Mouse (Mus musculus): ENCODE results near the gene Stk33.
"Not testable (repeated sequence)": the region's sequence is repeated elsewhere in the genome, so short reads cannot be mapped to it uniquely, and the experiment has no call there.

Gene Stk33

GRCm38 (mm10) chr7:109438781-109439591, at the start of gene Stk33:
Stk33 (minus strand) TSS chr7:109439081.
- DNase-seq (ENCODE audit: low spot score): no peak

GRCm38 (mm10) chr7:109484221-109484620, 45.3 kb upstream of the Stk33 start:
- no peak for DNase-seq (ENCODE audit: low spot score)

DNA sequence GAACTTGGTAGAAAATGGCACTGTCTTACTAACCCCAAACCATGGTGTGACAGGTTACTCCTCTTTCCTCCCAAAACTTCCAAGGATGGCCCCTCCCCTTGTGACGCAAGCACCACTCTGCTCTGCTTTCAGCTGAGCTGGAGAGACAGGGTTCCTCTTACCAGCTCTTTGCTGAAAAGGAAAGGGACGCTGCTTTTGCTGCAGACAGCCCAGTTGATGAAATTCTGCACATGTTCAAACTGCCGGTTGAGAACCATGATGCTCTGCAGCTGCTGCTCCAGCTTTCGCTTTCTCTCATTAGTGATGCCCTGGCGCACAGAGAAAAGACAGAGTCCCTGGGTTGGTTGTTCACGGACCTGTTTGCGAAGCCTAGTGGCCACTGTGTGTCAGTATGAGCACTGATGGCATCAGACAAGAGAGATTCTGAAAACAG, 41.9 kb upstream of the Stk33 start:
- DNase-seq (ENCODE audit: low spot score): no peak

GRCm38 (mm10) chr7:109477926-109478325, 39.0 kb upstream of the Stk33 start:
- no peak for DNase-seq (ENCODE audit: low spot score)

DNA sequence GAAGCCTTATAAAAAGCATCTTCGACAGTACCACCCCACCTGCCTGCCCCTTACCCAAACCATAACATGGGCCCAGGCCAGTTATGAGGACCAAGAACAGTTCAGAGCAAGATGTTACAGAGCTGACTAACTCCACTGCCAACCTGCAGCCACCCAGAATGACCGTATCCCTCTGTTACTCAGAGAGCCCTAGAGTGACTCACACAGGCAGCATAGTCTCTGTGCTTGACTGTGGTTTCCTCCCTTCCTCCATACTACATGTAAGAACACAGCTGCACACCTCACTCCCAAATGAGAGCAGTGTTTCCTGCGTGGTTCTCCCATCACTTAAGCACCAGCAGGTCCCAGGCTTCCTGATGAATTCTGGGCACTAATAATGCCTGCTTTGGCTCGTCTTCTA, 31.8 kb upstream of the Stk33 start:
- DNase-seq (ENCODE audit: low spot score): no peak

DNA sequence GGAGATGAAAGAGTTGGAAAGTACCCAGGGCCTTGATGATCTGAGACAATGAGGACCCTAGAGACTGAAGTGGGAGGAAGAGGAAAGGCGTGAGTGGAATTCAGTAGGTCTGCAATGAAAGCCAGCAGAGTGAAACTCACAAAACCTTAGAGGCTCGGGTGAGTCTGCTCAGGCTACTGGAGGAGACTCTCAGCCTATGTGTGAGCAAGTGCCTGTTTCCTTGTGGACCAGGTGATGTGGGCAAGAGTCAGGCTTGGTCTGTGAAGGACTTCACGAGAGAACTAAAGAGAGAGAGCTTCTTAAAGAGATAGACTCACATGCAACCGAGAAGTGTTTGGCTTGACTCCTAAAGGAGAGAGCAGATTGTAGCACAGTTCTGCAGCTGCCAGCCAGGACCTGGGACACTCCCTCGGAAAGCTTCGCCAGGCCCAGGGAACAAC, 29.4 kb upstream of the Stk33 start:
- no peak for DNase-seq (ENCODE audit: low spot score)

- DNase-seq (ENCODE audit: low spot score): no peak
Observed at GRCm38 (mm10) chr7:109467591-109467990, 28.7 kb upstream of the Stk33 start.

DNA sequence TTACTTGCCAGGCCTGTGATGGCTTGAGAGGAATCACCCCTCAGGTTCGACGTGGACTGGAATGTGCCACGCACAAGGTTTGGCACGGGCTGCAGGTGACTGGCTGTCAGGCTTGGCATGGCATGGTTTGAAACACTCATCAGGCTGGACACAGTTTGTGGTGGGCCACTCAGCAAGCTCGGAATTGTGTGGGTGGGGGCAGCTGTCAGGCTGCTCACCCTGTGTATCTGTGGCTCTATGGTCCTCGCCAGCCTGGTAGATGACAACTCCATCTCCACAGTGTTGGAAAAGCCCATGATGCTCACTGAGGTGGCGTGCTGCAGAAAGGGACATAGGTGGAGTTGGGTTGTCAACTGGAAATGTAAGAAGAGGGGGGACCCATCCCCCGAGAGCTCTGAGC, 21.8 kb upstream of the Stk33 start:
- DNase-seq (ENCODE audit: low spot score): no peak

- DNase-seq (ENCODE audit: low spot score): no peak
Observed at GRCm38 (mm10) chr7:109456563-109456962, 17.7 kb upstream of the Stk33 start.

- no peak for DNase-seq (ENCODE audit: low spot score)
Observed at GRCm38 (mm10) chr7:109455748-109456147, 16.9 kb upstream of the Stk33 start.

DNA sequence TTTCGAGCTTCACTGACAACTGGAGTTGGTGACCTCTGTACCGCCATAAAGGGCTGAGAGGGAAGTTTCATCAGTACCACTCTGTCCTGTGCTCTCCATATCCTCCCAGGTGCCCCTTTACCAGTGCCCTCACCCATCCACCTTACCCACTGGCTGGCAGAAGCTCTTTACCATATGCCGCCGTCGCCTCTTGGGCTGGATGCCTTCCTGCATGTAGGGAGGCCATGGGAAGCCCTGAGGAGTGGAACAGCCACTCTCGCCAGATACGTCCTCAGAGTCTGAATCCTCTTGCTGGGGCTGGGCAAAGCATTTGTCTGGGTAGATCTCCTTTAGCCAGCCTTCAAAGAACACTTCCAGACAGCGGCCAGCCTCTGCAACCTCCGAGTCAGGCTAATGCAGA, 16.0 kb upstream of the Stk33 start:
- DNase-seq (ENCODE audit: low spot score): no peak

DNA sequence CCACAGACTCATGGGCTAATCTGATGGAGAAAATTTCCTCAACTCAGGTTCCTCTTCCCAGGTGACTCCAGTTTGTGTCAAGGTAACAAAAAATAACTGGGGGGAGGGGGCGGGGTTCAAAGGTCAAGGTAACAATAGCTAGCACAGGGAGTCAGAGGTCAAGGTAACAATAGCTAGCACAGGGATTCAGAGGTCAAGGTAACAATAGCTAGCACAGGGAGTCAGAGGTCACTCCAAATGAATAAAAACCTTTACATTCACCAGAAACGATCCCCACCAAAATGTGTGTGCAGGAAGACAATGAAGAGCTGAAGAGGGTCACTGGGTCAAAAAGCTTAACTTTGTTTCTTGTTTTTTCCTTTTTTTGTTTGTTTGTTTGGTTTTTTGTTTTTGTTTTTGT, 9.2 kb upstream of the Stk33 start:
- DNase-seq (ENCODE audit: low spot score): no peak

- DNase-seq (ENCODE audit: low spot score): no peak
Observed at GRCm38 (mm10) chr7:109445012-109445411, 6.1 kb upstream of the Stk33 start.

- no peak for DNase-seq (ENCODE audit: low spot score)
Observed at GRCm38 (mm10) chr7:109442739-109443138, 3.9 kb upstream of the Stk33 start.

GRCm38 (mm10) chr7:109440697-109441269, 1.9 kb upstream of the Stk33 start:
- no peak for DNase-seq (ENCODE audit: low spot score)

GRCm38 (mm10) chr7:109424422-109425159, 14.3 kb downstream of the Stk33 start:
- no peak for DNase-seq (ENCODE audit: low spot score)

- no peak for DNase-seq (ENCODE audit: low spot score)
Observed at GRCm38 (mm10) chr7:109422803-109423202, 16.1 kb downstream of the Stk33 start.

DNA sequence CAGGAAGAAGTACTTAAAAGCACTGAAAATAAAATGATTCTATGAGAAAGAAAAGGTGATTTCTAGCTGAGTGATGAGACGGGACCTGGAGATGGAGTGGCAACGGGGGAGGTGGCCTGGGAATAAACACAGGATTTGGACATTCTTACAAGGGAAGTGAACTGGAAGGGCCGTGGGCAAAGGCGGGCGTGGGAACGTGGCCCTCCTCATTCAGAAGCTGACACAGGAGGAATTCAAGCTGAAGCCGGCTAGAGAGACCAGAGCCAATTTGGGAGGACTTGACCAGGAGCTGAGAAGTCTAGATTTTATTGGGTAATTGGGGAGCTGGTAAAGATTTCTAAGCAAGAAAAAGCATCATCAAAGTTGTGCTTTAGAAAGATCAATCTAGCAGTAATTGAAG, 33.4 kb downstream of the Stk33 start:
- DNase-seq (ENCODE audit: low spot score): no peak

DNA sequence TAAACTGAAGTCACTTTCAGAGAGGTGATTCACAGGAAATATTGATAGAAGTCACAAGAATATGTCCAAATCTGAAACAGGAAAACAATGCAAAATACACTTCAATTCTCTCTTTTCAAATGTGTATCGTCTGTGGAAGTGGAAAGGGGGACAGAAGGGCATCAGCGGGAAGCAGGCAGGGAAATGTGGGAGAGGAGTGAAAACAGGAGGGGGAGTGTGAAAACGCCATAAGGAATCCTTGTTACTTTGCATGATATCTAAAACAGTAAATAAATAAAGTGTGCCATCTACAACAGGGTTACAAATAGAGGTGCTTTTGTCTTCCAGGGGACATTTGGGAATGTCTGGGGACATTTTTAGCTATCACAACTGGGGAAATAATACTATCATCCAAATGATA, 39.6 kb downstream of the Stk33 start:
- no peak for DNase-seq (ENCODE audit: low spot score)

- no peak for DNase-seq (ENCODE audit: low spot score)
Observed at GRCm38 (mm10) chr7:109381131-109381530, 57.8 kb downstream of the Stk33 start.

DNA sequence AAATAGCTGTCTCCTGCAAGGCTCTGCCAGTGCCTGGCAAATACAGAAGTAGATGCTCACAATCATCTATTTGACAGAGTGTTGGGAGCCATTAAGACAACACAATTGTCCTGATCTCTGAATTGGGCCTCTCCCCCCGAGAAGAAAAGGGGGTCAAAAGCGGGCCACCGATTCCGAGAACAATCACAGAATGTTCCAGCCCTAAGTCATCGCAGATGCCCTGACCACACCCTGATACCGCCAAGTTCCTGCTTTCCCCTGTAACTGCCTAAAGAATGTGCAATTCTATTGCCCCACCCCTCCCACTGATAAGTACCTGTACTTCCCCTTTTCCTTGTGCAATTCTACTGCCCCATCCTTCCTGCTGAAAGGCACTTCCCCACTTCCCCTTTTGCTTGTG, 65.3 kb downstream of the Stk33 start:
- not testable (repeated sequence) for DNase-seq (ENCODE audit: low spot score)

- no peak for DNase-seq (ENCODE audit: low spot score)
Observed at GRCm38 (mm10) chr7:109358435-109359187, 80.3 kb downstream of the Stk33 start.

All from urinary bladder, postnatal 10 days (tissue).